Mouse (Mus musculus) brown adipose tissue, adult 24 weeks (tissue): ENCODE results near the gene Camkmt. TPM values are rescaled to one million over a fixed set of nuclear protein-coding genes. Genes with fewer than 3 reads are reported as not detected.
A peak's percentile ranks its signal among the peaks of the same experiment; 100 is the strongest.

ENCODE experiments used
- H3K27ac ChIP-seq: fragments of 200-500 bp; replicated peaks from 2 replicates; pipeline ENCODE4 v1.5.1; 2012; ENCODE audit warnings: low read depth, mild to moderate bottlenecking, low read length
- H3K4me1 ChIP-seq: fragments of 200-500 bp; 2 replicates; pipeline ENCODE4 v1.6.1; 2012; ENCODE audit warnings: low read length, mixed read lengths; ENCODE audit not compliant: control insufficient read depth, insufficient read depth, insufficient read length
- H3K4me3 ChIP-seq: fragments of 200-500 bp; 2 replicates; pipeline ENCODE4 v1.5.1; 2012; ENCODE audit warnings: low read depth, mild to moderate bottlenecking, low read length, moderate library complexity; ENCODE audit not compliant: insufficient read depth
- polyA plus RNA-seq: library from polyadenylated mRNA; stranded (reverse); fragments of >200 nt; gene quantifications from 2 replicates; pipeline ENCODE4 v1.2.4, GENCODE M21; 2012; ENCODE audit not compliant: missing spikeins, insufficient read depth, insufficient read length

Camkmt gene
- 7.2 and 9.2 TPM in 2 replicates for polyA plus RNA-seq

GRCm38 (mm10) chr17:85090120-85091099, at the start of gene Camkmt, which contains the start of gene Prepl:
Gene Camkmt (plus strand): TSS chr17:85090552.
Gene Prepl (minus strand): TSS chr17:85090241.
- Histone ChIP-seq H3K4me3 (peak within 1 kb of the TSS; percentile 84), H3K4me1 (no peaks in the 10 kb centered on the region), H3K27ac (peak within 1 kb of the TSS; percentile 92)

- H3K4me1 ChIP-seq, result no peaks in the 10 kb centered on the region
- no peak overlapping the region for H3K27ac ChIP-seq
- no peak overlapping the region for H3K4me3 ChIP-seq
Observed at GRCm38 (mm10) chr17:85040913-85041312, 49.4 kb upstream of the Camkmt start.

GRCm38 (mm10) chr17:85042419-85042818, 47.9 kb upstream of the Camkmt start:
- no peaks in the 10 kb centered on the region for H3K4me1 ChIP-seq
- no peak overlapping the region for H3K4me3 ChIP-seq
- H3K27ac ChIP-seq, result no peak overlapping the region

- Histone ChIP-seq H3K27ac (no peak overlapping the region), H3K4me1 (no peaks in the 10 kb centered on the region)
Observed at GRCm38 (mm10) chr17:85043404-85043816, 46.9 kb upstream of the Camkmt start.

GRCm38 (mm10) chr17:85044466-85044865, 45.9 kb upstream of the Camkmt start:
- Histone ChIP-seq H3K27ac (no peak overlapping the region), H3K4me1 (no peaks in the 10 kb centered on the region), H3K4me3 (no peak overlapping the region)

More at GRCm38 (mm10) chr17:85043404-85043816, 46.9 kb upstream of the Camkmt start:
- no peak overlapping the region for H3K4me3 ChIP-seq

GRCm38 (mm10) chr17:85045160-85045559, 45.2 kb upstream of the Camkmt start:
- no peak overlapping the region for H3K4me3 ChIP-seq
- H3K27ac ChIP-seq, result no peak overlapping the region
- H3K4me1 ChIP-seq, result no peaks in the 10 kb centered on the region

GRCm38 (mm10) chr17:85048379-85048778, 42.0 kb upstream of the Camkmt start:
- Histone ChIP-seq H3K4me1 (no peaks in the 10 kb centered on the region), H3K4me3 (no peak overlapping the region), H3K27ac (no peak overlapping the region)

GRCm38 (mm10) chr17:85058276-85058675, 32.1 kb upstream of the Camkmt start:
- Histone ChIP-seq H3K4me3 (no peak overlapping the region), H3K4me1 (no peaks in the 10 kb centered on the region), H3K27ac (no peak overlapping the region)

GRCm38 (mm10) chr17:85059136-85059535, 31.2 kb upstream of the Camkmt start:
- no peaks in the 10 kb centered on the region for H3K4me1 ChIP-seq
- no peak overlapping the region for H3K27ac ChIP-seq
- no peak overlapping the region for H3K4me3 ChIP-seq

- no peaks in the 10 kb centered on the region for H3K4me1 ChIP-seq
- H3K4me3 ChIP-seq, result no peak overlapping the region
- H3K27ac ChIP-seq, result no peak overlapping the region
Observed at GRCm38 (mm10) chr17:85063560-85063959, 26.8 kb upstream of the Camkmt start.

- Histone ChIP-seq H3K4me1 (no peaks in the 10 kb centered on the region), H3K4me3 (no peak overlapping the region), H3K27ac (no peak overlapping the region)
Observed at GRCm38 (mm10) chr17:85067331-85067730, 23.0 kb upstream of the Camkmt start.

GRCm38 (mm10) chr17:85070658-85071057, 19.7 kb upstream of the Camkmt start:
- H3K4me3 ChIP-seq, result no peak overlapping the region
- no peaks in the 10 kb centered on the region for H3K4me1 ChIP-seq
- no peak overlapping the region for H3K27ac ChIP-seq

- H3K27ac ChIP-seq, result no peak overlapping the region
- no peak overlapping the region for H3K4me3 ChIP-seq
- no peaks in the 10 kb centered on the region for H3K4me1 ChIP-seq
Observed at GRCm38 (mm10) chr17:85071088-85071775, 19.1 kb upstream of the Camkmt start.

GRCm38 (mm10) chr17:85072383-85072782, 18.0 kb upstream of the Camkmt start:
- Histone ChIP-seq H3K4me1 (no peaks in the 10 kb centered on the region), H3K4me3 (no peak overlapping the region), H3K27ac (no peak overlapping the region)

GRCm38 (mm10) chr17:85073214-85073613, 17.1 kb upstream of the Camkmt start:
- H3K4me3 ChIP-seq, result no peak overlapping the region
- no peak overlapping the region for H3K27ac ChIP-seq
- no peaks in the 10 kb centered on the region for H3K4me1 ChIP-seq
